Mouse (Mus musculus): Measurements from ENCODE around the gene Pnkd. TPM values are rescaled to one million over a fixed set of nuclear protein-coding genes. Genes with fewer than 3 reads are reported as not detected.

The Pnkd gene
- polyA plus RNA-seq, 1 experiment, result 40.9 TPM

DNA sequence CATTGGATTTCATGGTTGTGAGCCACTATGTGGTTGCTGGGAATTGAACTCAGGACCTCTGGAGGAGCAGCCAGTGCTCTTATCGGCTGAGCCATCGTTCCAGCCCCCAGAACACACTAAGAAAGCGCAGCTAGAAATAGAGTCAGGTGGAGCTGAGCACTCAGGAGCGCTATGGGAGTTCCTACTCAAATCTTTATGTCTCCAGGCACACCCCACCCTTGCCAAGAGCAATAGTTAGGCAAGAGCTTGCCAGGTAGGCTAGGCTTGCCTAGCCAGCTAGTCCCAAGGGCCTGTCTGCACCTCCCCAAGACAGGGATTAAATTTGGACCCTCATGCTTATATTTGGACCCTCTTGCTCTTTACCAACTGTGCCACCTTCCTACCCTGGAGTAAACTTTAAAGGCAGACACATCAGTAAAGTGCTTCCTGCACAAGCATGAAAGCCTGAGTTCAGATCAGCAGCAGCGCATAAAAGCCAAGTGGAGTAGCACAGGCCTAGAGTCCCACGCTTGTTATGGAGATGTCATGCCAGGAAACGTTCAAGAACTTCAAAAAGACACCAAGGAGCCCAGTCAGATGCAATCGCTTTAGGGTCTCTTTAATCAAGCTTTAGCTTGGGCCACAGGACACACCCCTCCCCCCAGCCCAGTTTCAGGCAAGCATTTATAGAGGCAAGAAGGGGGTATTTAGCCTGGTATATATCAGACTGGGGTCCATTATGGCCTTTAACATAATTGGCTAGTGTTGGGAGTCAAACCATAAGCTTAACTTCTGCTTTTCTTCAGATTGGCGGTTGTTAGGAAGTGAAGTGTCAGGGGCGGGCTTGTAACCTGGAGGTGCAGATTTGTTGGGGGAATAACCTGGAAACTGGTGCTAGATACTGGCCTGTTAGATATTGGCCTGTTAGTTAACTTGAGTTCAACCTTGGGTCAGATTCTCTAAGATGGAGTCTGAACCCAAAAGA, 23.6 kb downstream of the Pnkd start:
- TF ChIP-seq EP300 (IDR thresholded peaks at IDR 0.05; ENCODE audit: insufficient read depth, low read depth, low read length), result peak; percentile 28; the same call in 1 of the 2 replicates
- no peak for TF ChIP-seq CTCF (IDR thresholded peaks at IDR 0.05; ENCODE audit: low read depth, low read length)
- no peak for TF ChIP-seq POLR2A (IDR thresholded peaks at IDR 0.05; ENCODE audit: insufficient read depth, low read length)
- Histone ChIP-seq H3K4me1 (ENCODE audit: control insufficient read depth, insufficient read depth, low read length) (peaks cover 2% of the 10 kb centered on the region), H3K9me3 (replicated peaks; ENCODE audit: control insufficient read depth, insufficient read depth, low read length, poor library complexity, severe bottlenecking) (no peaks in the 10 kb centered on the region), H3K36me3 (ENCODE audit: control insufficient read depth, insufficient read depth, low read length, poor library complexity, severe bottlenecking) (no peaks in the 10 kb centered on the region), H3K4me3 (ENCODE audit: low read depth, low read length) (no peak overlapping the region), H3K27ac (ENCODE audit: insufficient read depth, low read length) (peak overlapping the region; percentile 94), H3K27me3 (ENCODE audit: control insufficient read depth, insufficient read depth, low read length, poor library complexity, severe bottlenecking) (no peaks in the 10 kb centered on the region), H3K9ac (ENCODE audit: low read depth, poor library complexity, severe bottlenecking) (no peak overlapping the region)

DNA sequence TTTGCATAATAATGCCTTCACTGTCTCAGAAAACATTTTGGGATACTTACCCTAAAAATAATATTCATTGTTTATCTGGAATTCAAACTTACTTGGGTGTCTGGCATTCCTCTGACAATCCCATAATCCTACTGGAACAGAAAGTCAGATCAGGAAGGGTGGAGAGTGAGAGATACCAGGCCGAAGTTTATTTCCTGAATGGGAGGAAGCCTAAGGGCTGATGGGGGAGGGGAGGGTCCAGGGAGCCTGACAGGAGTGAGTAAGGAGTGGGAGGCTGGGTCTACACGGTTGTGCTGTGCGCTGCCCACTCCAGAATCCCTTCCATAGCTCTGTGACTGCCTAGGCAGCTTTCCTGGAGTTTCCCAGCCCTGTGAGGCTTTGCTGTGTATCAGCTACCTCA, 25.0 kb downstream of the Pnkd start:
- TF ChIP-seq POLR2A (IDR thresholded peaks at IDR 0.05; ENCODE audit: insufficient read depth, low read length), result no peak
- peak; percentile 51; the same call in 1 of the 2 replicates for TF ChIP-seq EP300 (IDR thresholded peaks at IDR 0.05; ENCODE audit: insufficient read depth, low read depth, low read length)
- Histone ChIP-seq H3K4me3 (ENCODE audit: low read depth, low read length) (no peak overlapping the region), H3K36me3 (ENCODE audit: control insufficient read depth, insufficient read depth, low read length, poor library complexity, severe bottlenecking) (no peaks in the 10 kb centered on the region), H3K4me1 (ENCODE audit: control insufficient read depth, insufficient read depth, low read length) (peaks cover 2% of the 10 kb centered on the region), H3K9ac (ENCODE audit: low read depth, poor library complexity, severe bottlenecking) (no peak overlapping the region), H3K9me3 (replicated peaks; ENCODE audit: control insufficient read depth, insufficient read depth, low read length, poor library complexity, severe bottlenecking) (no peaks in the 10 kb centered on the region), H3K27ac (ENCODE audit: insufficient read depth, low read length) (peak overlapping the region; percentile 74), H3K27me3 (ENCODE audit: control insufficient read depth, insufficient read depth, low read length, poor library complexity, severe bottlenecking) (no peaks in the 10 kb centered on the region)

DNA sequence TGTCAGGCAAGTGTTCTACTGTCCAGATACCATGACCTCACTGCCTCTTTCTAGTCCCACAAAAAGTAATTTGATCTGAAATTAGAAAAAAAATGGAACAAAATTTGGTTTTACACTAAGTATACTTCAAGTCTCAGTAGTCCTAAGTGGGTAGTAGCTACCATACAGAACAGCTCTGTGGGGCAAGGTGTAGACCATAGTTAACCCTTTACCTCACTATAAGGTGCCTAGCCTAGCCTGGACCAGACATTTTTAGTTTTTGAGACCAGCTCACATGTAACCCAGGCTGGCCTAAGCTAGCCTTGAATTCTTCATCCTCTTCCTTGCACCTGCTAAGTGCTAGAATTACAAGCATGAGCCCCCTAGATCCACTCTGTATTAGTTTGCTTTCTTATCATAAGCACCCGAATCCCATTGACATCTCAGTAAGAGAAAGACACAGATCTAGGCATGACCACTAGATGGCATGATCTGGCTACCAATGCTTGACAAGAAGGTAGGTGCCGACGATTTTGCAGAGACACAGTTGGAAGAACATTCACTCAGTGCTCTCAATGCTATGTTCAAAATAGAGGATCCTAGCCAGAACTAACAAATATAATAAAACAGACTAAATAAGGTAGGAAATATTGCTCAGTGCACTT, 28.4 kb downstream of the Pnkd start:
- Histone ChIP-seq H3K9me3 (replicated peaks; ENCODE audit: control insufficient read depth, insufficient read depth, low read length, poor library complexity, severe bottlenecking) (no peaks in the 10 kb centered on the region), H3K9ac (ENCODE audit: low read depth, poor library complexity, severe bottlenecking) (no peak overlapping the region), H3K27me3 (ENCODE audit: control insufficient read depth, insufficient read depth, low read length, poor library complexity, severe bottlenecking) (no peaks in the 10 kb centered on the region), H3K4me3 (ENCODE audit: low read depth, low read length) (no peak overlapping the region), H3K4me1 (ENCODE audit: control insufficient read depth, insufficient read depth, low read length) (peaks cover 2% of the 10 kb centered on the region), H3K36me3 (ENCODE audit: control insufficient read depth, insufficient read depth, low read length, poor library complexity, severe bottlenecking) (no peaks in the 10 kb centered on the region), H3K27ac (ENCODE audit: insufficient read depth, low read length) (no peak overlapping the region)
- TF ChIP-seq EP300 (IDR thresholded peaks at IDR 0.05; ENCODE audit: insufficient read depth, low read depth, low read length) (no peak), POLR2A (IDR thresholded peaks at IDR 0.05; ENCODE audit: insufficient read depth, low read length) (no peak)

DNA sequence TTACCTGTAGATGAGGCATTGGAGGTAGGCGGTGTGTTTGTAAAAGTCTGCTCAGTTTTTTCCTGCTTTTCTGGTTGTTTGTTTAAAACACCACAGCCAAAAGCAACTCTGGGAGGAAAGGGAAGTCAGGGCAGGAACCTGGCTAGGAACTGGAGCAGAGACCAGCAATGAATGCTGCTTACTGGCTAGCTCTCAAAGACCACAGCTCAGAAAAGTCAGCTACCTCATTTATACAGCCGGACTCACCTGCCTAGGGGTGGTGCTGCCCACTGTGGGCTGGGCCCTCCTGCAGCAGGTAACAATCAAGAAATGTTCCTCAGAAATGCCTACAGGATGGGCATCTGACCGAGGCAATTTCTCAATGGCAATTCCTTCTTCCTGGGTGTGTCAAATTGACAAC, 30.1 kb downstream of the Pnkd start:
- Histone ChIP-seq H3K4me1 (ENCODE audit: control insufficient read depth, insufficient read depth, low read length) (peaks cover 2% of the 10 kb centered on the region), H3K9me3 (replicated peaks; ENCODE audit: control insufficient read depth, insufficient read depth, low read length, poor library complexity, severe bottlenecking) (no peaks in the 10 kb centered on the region), H3K27ac (ENCODE audit: insufficient read depth, low read length) (no peak overlapping the region), H3K36me3 (ENCODE audit: control insufficient read depth, insufficient read depth, low read length, poor library complexity, severe bottlenecking) (no peaks in the 10 kb centered on the region), H3K4me3 (ENCODE audit: low read depth, low read length) (no peak overlapping the region), H3K9ac (ENCODE audit: low read depth, poor library complexity, severe bottlenecking) (no peak overlapping the region), H3K27me3 (ENCODE audit: control insufficient read depth, insufficient read depth, low read length, poor library complexity, severe bottlenecking) (no peaks in the 10 kb centered on the region)
- TF ChIP-seq CTCF (IDR thresholded peaks at IDR 0.05; ENCODE audit: low read depth, low read length) (no peak), POLR2A (IDR thresholded peaks at IDR 0.05; ENCODE audit: insufficient read depth, low read length) (no peak), EP300 (IDR thresholded peaks at IDR 0.05; ENCODE audit: insufficient read depth, low read depth, low read length) (no peak)

DNA sequence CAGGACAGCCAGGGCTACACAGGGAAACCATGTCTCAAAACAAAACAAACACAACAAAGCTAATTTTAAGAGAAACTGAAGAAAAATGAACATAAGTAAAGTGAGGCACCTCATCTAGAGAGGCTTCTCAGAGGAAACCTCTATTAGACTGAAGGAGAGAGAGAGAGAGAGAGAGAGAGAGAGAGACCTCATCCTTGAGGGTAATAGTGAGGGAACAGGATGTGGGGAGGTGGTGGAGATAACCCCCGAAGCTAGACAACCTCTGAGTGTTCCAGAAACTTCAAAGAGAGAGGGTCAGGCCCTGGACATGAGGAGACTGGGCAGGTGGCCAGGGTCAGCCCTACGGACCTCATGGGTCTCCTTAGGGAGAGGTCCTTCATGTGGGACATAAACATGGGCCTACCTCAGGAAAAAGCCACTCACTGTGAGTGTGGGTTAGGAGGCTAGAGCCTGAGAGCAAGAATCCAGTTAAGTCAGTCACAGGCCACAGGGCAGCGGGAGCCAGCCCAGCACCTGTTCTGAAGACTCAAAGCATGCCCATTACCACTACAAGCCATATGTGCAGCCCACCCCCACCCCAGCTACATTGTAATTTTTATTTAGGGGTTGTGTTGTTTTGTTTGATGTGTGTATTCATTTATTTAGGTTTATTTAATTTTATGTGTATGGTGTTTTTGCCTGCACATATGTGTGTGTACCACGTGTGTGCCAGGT, 31.5 kb downstream of the Pnkd start:
- Histone ChIP-seq H3K9ac (ENCODE audit: low read depth, poor library complexity, severe bottlenecking) (no peak overlapping the region), H3K4me1 (ENCODE audit: control insufficient read depth, insufficient read depth, low read length) (no peaks in the 10 kb centered on the region), H3K36me3 (ENCODE audit: control insufficient read depth, insufficient read depth, low read length, poor library complexity, severe bottlenecking) (no peaks in the 10 kb centered on the region), H3K9me3 (replicated peaks; ENCODE audit: control insufficient read depth, insufficient read depth, low read length, poor library complexity, severe bottlenecking) (no peaks in the 10 kb centered on the region), H3K27ac (ENCODE audit: insufficient read depth, low read length) (no peak overlapping the region), H3K27me3 (ENCODE audit: control insufficient read depth, insufficient read depth, low read length, poor library complexity, severe bottlenecking) (no peaks in the 10 kb centered on the region), H3K4me3 (ENCODE audit: low read depth, low read length) (no peak overlapping the region)
- TF ChIP-seq EP300 (IDR thresholded peaks at IDR 0.05; ENCODE audit: insufficient read depth, low read depth, low read length) (no peak), POLR2A (IDR thresholded peaks at IDR 0.05; ENCODE audit: insufficient read depth, low read length) (no peak), CTCF (IDR thresholded peaks at IDR 0.05; ENCODE audit: low read depth, low read length) (no peak)

All from ES-Bruce4 (cell line).